Mouse (Mus musculus) ZHBTc4 (cell line): ENCODE measurements at regions not wholly inside any gene's neighbourhood (a gene's known extent, or its start where the extent isn't known, plus 50 kb on each side); places are given as distances from the start of the nearest gene placed in this dataset.
A peak's percentile ranks its signal among the peaks of the same experiment; 100 is the strongest.

Experiments
- DNase-seq: peaks from one replicate; pipeline ENCODE4 v3.0.0-alpha.2; 2011; ENCODE audit warnings: low read depth, low spot score

DNA sequence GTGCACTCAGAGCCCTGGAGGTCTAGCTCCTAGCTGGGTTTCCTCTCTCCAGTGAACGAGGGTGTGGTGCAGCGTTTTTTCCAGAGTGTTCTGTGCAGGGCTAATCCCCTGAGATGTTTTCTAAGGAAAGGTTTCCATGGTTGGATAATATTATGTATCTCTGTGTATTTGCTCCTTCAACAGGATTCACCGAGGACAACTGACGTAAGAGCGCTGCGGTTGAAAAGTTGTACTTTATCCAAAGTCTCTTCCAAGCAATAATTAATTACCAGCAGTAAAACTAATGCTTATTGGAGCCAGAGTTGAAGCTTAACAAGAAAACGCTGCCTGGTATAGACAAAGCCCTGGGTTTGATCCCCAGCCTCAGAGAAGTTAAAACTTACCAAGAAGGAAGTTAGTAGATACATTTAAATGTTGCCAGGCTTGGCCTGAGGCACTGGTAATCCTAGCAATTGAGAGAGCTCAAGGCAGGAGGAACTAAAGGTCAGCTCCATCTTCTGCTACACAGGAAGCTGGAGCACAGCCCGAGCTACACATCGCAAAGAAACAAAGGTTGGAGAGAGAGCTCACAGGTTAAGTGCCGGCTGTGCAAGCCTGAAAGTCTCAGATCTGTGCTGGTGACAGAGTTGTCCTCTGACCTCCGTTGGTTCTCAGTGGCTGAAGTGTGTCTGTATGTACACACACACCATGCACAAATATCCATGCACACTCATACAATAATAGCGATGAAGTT lies 51.2 kb upstream of the Rap1b start:
- DNase-seq, result no peak

DNA sequence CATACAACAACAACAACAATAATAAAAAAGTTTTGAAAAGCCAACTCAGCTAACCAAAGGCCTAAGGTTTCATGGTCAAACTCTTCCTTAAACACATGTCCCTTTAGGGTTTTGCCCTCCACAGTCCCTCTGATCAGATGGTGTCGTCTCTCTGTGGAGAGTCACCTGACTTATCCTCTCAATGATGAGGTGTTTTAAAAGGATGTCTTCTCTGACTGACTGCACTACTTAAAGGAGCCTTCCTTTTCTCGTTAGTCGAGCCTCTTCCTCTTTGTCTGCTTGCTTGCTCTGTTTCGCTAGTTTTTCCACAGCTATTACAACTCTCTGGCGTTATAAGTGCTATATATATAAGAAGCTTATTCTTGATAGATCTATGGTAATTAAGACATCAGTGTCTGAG lies 51.9 kb upstream of the Rap1b start:
- DNase-seq, result no peak

DNA sequence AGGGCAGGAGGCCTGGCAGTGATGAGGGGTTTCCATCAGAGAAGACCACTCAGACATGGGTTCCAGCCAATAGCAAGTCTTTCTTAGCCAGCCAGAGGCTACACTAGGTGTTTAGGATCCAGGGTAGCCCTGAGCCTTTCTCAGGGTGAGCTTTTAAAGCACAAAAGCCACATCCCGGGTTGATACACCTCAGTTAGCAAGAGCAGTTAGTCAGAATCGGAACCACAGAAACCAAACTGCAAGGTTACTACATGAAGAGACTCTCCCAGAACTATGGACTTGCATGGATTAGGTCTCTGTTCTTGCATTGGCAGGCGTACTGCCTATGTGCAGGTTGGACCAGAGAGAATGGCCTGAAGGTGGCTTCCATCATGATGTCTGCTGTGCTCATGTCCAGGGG lies 52.6 kb upstream of the Rap1b start:
- DNase-seq, result no peak

DNA sequence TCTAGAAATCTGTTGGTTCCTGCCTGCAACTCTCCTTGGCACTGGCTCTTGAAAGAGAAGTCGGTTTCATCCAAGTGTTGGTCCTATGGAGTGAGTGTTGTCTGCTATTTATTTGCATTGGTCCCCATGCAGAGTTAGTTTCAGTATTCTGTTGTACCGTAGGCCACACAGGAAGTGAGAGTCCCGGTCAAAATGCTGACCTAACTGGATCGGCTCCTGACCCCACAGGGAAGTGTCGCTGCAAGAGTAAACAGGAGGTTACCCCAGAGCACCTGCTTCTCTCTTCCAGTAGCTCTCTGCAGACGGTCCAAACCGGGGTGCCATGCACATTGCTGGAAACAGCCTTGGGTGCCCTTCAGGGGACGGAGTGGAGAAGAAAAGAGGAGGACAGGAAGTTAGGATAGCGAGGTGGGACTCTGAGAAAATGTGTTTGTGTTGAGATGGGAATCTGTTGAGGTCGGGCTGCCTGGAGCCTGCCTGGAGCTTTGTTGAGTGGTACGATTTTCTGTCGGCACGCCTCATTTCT lies 53.6 kb upstream of the Rap1b start:
- DNase-seq, result no peak

DNA sequence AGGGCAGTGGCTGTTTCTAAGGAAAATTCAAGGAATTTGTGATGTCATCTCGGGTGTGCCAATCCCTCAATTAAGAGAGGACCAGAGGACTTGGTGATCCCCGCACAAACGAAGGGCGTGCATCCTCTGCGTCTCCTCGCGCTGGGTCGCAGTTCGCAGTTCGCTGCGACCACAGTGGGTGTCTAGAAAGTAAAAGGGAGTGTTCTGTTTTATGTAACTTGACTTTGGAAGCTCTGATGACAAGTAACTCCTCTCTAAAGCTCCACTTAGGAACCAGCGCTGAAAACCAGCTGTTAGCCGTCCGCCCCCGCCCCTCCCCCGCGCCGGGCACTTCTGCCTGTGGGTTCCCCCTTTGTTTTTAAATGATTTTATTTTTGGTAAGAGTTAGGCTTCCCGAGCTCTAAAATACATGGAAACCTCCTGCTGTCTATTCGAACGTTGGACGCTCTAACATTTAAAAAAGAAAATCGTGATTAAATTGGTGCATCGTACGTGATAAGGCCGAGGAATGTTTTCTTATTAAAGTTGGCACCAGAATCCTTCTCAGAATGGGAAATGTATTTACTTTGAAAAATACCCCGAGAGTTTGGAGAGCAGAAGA lies 59.9 kb upstream of the Rap1b start:
- peak; percentile 50 for DNase-seq

DNA sequence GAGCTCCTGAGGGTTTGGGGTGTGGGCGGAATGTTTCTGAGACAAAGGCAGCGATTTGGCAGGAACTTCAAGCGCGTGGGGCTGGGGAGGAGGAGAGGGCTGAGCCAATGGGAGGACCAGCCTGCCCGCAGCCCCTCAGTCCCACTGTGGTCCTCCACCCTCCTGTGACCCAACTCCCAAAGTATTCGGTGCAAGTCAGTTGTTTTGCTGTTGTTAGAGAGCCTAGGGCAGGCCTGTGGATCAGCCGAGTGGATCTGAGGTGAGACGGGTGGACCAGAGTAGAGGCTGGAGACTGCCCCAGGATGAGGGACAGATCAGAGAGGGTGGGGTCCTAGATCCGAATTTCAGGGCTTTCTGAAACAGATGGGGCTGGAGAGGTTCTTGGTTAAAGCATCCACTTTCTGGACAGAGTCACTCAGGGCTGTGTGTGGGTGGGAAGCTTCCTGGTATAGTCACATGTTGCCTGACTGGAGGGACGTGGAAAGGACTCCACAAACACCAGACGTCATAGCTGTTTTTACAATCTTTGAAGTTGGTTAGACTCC lies 60.5 kb upstream of the Rap1b start:
- peak; percentile 91 for DNase-seq

DNA sequence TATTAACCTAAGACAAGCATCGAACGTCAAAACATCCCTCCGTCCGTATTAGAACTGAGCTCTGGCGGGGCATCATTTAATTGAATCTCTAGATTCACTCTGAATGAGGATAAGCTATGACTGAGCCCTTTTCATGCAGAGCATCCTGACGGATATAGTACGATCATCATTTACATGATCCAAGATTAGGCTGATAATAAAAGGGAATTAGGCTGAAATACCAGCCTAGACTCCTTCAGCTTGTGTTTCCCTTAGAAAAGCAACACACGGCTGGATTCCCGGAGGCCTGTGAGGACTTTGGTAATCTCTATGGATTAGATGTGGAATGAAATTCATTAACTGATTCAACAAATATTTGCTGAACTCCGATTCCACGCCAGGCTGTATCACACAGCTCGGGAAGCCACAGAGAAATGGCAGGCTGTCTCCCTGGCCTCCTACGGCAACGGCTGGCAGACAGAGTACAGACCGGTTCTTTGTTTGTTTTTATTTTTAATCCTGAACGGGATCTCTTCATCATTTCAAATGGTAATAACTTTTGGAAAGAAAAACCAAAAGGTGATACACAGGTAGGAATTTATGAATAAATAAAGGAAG lies 62.3 kb upstream of the Rap1b start:
- DNase-seq, result no peak

DNA sequence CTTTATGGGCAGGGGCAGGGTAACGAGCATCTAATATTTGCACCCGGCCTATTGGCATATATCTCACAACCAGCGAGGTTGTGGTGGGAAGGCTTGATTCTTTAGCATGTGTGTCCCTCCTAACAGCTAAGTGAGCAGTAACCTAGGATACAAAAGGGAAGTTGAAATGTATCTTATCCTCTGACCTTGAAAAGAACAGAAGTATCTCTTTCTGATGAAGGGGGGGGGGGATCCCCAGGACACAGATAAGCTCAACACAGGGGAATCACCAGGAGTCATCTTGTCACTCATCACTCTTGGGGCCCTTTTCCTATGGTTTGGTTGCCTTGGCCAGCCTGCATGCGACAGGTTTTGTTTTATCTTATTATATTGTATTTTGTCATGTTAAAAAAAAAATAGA lies 63.3 kb upstream of the Rap1b start:
- no peak for DNase-seq

DNA sequence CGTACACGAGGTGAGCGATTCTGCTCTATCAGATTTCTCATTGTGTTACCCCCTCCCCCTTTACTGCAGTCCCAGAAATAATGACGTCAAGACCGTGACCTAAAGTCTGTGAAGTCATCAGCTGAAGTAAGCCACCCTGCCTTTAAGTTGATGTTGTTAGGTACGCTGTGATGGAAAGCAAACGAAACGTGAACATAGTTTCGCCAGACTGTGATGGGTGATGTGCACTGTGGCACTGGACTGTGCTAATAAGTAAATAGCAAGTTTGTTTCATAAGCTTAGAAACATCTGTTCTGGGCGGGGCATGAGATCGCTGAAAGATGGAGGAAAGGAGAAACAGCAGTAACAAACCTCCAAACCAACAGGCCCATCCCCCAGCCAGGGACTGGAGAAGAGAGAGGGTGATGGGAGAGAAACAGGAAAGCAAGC lies 64.0 kb upstream of the Rap1b start:
- DNase-seq, result peak; percentile 43

DNA sequence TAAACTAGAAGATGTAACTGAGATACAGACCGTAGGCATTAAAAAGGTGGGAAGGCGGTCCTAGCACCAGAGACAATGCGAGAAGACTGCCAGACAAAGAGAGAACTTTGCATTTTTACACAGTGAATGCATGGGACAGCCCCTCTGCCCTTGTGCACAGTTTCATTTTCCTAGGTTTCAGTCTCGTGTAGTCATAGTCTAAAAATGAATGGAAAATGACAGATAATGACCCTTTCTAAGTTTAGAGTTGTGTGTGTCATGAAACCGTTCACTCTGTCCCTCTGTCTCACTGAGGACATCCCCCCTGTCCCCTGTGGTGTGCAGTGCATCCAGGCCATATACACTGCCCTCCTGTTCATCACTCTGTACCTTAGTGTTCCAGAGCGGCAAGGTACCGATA lies 64.6 kb upstream of the Rap1b start:
- DNase-seq, result no peak

DNA sequence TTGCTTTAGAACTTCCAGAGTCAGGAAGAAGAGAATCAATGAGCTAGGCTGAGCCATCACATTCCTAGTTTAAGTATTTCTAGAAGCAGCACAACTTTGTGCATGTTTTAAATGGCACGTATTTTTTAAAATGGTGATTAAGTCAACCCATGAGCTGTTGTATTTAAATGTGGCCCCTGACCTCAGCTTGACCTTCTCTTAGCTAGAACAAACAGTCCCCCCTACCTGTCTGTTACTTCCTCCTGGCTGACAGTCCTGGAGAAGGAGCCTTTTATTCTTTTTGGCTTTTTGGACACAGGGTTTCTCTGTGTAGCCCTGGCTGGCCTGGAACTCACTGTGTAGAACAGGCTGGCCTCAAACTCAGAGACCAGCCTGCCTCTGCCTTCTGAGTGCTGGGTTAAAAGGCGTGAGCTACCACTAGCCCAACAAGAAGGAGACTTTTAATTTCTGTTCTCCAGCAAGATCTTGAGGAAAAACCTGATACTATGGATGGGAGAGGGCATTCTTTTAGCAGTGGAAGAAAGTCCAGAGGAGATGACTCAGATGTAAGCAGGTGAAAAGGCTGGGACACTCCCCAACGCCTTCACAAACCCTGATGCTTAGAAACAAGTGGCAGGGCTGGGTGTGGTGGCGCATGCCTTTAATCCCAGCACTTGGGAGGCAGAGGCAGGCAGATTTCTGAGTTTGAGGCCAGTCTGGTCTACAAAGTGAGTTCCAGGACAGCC lies 69.3 kb upstream of the Rap1b start:
- peak; percentile 66 for DNase-seq

DNA sequence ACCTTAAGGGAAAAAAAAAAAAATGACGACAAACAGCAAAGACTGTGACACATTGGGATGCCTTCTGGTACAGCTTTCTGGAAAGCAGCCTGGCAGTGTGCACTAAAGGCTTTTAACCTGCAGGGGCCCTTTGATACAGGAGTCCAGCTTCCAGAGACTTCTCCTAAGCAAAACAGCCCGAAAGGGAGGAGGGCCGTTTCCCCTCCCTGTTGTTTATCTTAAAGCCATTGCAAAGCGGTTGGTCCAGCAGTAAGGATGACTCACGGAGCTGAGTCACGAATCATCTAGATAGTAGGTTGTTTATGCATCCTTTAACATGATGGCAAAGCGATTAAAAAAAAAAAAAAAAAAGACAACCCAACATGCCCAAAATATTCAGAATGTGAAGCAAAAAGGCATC lies 70.4 kb upstream of the Rap1b start:
- DNase-seq, result peak; percentile 75

DNA sequence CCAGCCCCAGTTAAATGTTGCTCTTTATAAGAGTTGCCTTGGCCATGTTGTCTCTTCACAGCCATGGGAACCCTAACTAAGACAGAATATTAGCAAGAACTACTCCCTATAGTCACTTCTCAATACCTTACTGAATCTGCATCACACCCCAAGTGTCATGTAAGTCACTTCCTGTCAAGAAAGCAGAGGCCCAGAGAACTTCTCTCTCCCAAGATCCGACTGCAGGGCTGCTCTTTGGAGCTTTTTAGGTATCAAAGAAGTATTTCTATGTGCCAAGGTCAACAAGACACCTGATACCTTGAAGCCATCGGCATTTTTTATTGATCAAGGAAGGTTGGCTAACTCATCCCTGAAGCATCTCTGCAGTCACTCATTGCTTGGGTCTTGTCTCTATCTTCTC lies 72.0 kb upstream of the Rap1b start:
- DNase-seq, result no peak

DNA sequence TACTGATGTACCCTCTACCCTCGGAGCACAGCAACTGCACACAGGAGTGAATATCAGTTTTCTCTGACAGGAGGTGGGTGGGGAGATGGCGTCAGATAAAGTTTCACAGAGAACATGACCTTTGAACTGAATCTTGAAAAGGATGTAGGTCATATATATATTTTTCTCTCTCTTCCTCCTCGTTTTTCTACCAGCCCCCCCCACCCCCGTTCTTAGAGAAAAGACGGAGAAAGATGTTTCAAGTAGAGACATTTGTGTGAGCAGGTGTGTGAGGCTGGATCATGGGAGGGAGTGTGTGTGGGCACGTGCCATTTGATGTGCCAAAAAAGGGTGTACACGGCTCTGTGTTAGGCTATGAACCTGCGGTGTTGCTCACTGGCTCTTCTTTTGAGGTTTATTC lies 72.8 kb upstream of the Rap1b start:
- DNase-seq, result no peak

DNA sequence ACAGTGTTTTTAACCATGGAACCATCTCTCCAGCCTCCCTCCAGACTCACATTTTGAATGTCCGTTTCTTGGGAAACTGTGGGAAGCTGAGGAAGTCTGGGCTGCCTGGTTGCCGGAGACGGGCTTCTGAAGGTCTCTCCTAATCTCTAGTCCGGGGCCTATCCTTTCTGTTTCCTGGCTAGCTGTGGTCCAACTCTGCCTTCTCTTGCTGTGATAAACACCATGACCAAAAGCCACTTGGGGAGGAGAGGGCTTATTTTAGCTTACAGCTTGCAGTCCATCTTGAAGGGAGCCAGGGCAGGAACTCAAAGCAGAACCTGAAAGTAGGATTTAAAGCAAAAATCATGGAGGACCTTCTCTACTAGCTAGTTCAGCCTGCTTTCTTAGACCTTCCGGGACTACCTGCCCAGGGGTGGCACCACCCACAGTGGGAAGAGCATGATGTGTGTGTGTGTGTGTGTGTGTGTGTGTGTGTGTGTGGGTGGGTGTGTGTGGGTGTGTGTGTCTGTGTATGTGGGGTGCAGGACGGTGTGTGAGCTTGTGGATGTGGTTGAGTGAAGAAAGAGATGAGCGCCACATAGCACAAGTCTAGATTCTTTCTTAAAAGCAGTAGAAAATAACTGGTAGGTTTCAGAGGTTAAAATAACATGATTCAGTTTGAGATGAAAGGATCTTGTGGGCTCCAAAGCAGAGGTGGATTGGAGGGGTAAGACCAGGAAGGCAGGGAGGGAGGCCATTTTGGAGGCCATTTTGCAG lies 73.5 kb upstream of the Rap1b start:
- no peak for DNase-seq

DNA sequence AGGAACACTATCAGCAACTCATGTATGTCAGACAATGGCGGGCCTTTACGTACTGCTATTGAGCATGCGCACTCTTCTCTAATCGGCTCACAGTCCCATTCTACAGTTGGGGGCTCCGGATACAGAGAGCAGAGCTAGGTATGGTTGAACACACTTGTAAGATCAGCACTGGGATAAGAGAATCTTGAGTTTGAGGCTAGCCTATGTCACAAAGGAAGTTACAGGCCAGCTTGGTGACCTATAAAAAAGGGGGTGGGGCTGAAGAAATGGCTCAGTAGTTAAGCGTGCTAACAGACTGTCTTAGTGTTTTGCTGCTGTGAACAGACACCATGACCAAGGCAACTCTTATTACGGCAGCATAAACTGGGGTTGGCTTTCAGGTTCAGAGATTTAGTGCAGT lies 79.4 kb upstream of the Rap1b start:
- no peak for DNase-seq

DNA sequence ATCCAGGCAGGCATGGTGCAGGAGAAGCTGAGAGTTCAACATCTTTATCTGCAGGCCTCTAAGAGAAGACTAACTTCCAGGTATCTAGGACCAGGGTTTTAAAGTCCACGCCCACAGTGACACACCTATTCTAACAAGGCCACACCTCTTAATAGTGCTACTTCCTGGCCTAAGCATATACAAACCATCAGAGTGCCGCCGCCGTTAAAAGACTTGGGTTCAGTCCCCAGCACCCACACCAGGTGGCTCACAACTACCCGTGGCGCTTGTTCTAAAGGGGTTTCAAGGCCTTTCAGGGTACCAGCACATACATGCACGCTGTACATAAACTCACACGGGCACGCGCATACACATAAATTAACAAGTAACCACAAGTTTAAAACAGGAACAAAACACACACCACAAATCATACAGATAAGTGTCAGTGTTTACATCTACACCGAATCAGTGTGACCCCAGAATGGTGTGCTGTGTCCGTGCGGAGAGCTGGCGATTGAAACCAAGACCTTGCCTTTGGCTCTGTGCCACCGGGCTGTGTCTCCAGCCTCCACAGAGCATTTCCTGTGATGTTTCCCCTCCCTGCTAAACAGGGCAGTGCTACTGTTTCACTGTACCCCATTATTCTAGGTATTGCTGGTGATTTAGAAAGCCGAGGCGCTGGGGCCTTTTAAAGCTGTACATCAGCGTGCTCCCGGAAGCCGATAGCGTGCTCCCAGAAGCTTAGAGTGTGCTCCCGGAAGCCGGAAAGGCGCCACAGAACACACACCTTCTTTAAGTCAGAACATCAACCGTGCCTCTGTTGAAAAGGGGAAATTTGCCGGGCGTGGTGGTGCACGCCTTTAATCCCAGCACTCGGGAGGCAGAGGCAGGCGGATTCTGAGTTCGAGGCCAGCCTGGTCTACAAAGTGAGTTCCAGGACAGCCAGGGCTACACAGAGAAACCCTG lies 80.0 kb upstream of the Rap1b start:
- peak; percentile 80 for DNase-seq

DNA sequence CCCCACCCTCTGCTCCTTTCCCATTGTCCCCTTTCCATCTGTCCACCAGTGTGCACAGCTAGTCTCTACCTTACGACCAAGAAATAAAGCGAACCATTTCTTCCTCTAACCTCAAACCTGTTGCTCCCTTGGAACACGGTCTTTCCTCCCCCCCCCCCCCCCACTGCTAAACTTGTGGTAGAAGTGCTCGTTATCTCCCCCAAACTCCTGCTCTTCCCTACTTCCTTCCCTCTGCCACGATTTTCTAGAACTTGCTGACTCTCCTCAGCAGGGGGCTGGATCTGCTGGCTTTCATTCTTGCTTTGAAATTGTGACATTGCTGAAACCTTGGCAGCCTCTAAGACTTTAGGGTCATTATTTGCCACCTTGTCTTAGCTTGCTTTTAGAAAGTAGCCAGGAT lies 83.2 kb upstream of the Rap1b start:
- no peak for DNase-seq

DNA sequence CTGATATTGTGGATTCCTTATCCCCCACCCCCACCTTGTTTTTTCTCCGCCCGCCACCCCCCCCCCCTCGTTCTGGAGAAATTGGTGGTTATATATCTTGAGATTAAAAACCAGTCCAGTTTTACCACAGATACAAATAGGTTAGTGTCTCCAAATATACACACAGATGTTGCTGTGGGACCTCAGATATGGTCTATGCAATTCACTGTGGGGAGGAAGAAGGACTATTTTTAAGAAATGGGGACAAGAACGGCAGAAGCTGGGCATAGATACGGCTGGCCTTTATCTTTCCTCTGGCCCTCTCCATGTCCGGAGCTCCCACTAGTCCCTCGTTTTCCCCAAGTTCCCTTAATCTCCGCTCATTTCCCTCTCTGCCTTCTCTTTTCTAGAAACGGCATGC lies 89.0 kb upstream of the Rap1b start:
- DNase-seq, result no peak

DNA sequence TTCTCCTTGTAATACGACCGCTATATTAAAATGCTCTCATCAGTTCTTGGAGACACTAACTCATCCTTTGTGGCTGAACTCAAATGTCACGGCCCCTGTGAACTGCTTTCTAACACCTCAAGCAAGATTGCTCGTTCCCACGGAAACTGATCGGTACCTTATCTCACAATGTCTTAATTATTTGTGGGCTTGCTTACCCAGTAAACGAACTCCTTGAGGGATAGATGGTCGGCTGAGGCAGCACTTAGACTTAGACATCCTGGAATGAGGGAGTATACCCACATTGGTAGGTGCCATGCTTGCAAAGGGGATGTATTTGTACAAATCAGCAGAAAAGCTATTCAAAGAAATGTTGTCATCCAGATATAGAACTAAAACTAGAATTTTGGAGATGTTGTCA lies 92.9 kb upstream of the Rap1b start:
- no peak for DNase-seq
